Mouse (Mus musculus): Measurements from ENCODE around the gene Mitd1.

GRCm38 (mm10) chr1:37912751-37913150 is 22.5 kb upstream of the Mitd1 start:
- no peak for TF ChIP-seq POLR2A (IDR thresholded peaks at IDR 0.05; ENCODE audit: low read depth, low read length)
- no peak for TF ChIP-seq CTCF (conservative IDR thresholded peaks at IDR 0.05; ENCODE audit: insufficient read depth, insufficient read length, low read depth, low read length)
